Mouse (Mus musculus): Measurements from ENCODE around the gene Tmem87b.

Gene Tmem87b

DNA sequence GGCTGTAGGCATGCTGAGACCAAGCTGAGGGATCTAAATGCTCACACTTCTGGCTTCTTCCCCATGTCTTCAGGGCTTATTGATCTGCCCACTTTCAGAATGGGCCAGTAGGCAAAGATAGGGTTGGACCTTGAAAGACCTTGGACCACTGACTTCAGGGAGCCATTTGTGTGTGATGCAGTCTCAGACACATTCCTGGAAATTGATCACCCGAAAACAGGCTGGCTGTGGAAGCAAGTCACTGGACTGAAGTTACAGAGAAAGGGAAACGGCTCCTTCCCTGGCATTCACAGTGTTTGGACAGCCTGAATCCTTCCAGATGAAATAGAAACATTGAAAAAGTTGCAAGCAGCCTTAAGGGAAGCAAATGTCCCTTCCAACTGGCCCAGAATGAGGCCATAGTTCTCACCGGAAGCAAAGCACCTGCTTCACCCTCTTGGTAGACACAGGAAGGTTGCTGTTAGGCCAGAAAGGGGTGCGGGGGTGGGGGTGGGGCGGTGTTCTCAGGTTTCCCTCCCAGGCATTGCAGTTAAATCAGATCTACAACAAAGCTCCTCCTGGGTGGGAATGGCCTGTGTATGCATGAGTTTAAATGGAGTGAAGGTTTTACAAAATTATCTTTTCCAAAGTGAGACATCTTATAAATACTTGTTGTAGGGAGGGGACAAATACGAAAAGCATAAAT is 70.1 kb downstream of the Tmem87b start:
- DNase-seq (ENCODE audit: low spot score) = no peak

DNA sequence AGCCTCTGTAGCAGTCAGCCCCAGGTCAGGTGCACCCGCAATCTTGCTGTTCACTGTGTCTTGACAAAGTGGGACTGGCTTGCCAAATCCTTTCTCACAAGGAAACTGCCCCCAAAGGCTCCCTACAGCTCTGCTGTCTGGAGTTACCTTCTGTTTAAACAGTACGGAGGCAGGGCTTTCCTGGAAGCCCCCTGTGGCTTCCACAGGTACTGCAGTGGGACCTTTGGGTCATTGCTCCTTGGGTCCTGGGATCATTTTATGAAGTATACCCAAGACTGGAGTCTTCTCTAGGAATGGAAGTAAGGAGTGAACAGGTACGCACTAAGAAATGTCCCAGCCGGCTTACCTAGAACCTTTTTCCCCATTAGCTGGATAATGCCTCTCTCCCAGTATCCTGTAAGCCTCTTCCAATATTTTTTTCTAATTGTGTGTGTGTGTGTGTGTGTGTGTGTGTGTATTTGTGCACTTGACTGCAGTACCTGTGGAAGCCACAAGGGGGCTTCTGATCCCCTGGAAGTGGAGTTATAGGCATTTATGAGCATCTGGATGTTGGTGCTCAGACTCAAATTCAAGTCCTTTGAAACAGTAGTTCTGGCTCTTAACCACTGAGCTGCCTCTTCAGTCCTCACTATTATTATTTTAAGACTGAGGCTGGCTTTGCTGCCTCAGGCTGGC is 72.9 kb downstream of the Tmem87b start:
- no peak for DNase-seq (ENCODE audit: low spot score)

DNA sequence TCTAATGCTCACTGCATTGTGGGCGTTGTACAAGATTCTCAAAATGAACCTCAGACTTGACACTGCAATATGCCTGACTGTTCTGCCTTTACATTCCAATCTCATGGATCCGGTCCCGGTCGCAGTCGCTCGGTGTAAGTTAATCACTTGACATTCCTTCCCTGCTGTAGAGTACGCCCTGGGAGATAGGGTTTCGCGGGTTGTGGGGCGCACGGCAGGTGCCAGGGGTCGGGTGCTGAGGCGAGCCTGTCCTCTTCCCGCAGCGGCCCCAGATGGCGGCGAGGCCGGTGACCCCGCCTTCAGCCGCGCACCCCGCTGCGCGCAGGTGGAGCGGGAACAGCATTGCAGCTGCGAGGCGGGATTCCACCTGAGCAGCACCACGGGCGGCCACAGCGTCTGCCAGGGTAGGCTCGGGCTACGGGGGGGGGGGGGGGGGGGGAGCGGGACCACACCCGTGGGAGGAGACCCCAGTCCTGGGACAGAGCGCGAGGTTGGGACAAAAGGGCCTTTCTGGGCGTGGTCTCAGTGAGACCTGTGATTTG is 74.3 kb downstream of the Tmem87b start:
- no peak for DNase-seq (ENCODE audit: low spot score)

DNA sequence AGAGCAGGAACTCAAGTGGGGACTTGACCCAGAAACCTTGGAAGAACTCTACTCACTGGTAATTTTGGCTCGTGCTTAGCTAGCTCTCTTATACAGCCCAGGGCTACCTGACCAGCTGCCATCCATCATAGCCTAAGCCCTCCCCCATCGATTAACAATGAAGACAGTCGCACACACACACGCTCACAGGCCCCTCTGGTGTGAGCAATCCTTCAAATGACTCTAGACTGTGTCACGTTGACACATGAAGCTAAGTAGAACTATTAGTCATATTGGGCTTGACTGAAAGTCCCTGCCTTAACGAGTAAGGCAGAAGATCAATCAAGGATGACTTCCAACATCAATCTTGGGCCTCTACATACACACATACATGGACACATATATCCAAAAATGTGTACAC is 84.9 kb downstream of the Tmem87b start:
- no peak for DNase-seq (ENCODE audit: low spot score)

DNA sequence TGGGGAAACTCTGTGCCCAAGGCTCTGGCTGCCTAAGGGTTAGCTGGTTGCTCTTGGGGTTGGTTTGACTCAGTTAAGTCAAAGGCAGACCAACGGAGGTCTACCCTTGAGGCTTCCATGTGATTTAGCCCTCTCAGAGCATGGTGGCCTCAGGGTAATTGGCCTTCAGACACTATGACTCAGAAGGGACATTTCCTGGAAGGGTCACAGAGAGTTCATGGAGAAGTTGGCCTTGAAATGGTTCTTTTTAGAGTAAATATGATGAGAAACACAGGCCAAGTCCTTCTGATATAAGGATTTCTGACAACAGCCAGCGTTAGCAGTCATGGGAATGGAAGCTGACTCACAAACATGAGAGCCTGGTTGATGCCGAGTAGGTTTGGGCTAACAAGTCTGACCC is 85.7 kb downstream of the Tmem87b start:
- DNase-seq (ENCODE audit: low spot score) = no peak
